Mouse (Mus musculus) embryonic facial prominence, embryonic 10.5 days (tissue): ENCODE measurements around the gene Sds. TPM values are rescaled to one million over a fixed set of nuclear protein-coding genes. Genes with fewer than 3 reads are reported as not detected.
A peak's percentile ranks its signal among the peaks of the same experiment; 100 is the strongest.

ENCODE experiments used
- DNase-seq: peaks from one replicate; pipeline ENCODE4 v3.0.0-alpha.2; 2017; ENCODE audit warnings: low spot score
- H3K27ac ChIP-seq: fragments of 300-500 bp; sonication (generic); replicated peaks from 2 replicates; pipeline ENCODE4 v1.5.1; 2016; ENCODE audit warnings: mild to moderate bottlenecking
- H3K27me3 ChIP-seq: fragments of 300-500 bp; sonication (generic); replicated peaks from 2 replicates; pipeline ENCODE4 v1.6.1; 2016; ENCODE audit warnings: low read depth, mild to moderate bottlenecking; ENCODE audit not compliant: poor library complexity, severe bottlenecking
- H3K36me3 ChIP-seq: fragments of 300-500 bp; sonication (generic); replicated peaks from 2 replicates; pipeline ENCODE4 v1.6.1; 2016; ENCODE audit warnings: mild to moderate bottlenecking, moderate library complexity
- H3K4me1 ChIP-seq: fragments of 300-500 bp; sonication (generic); 2 replicates; pipeline ENCODE4 v1.6.1; 2016
- H3K4me3 ChIP-seq: fragments of 300-500 bp; sonication (generic); 2 replicates; pipeline ENCODE4 v1.5.1; 2016; ENCODE audit warnings: mild to moderate bottlenecking, moderate library complexity
- H3K9me3 ChIP-seq: fragments of 300-500 bp; sonication (generic); 2 replicates; pipeline ENCODE4 v1.6.1; 2016; ENCODE audit warnings: mild to moderate bottlenecking
- WGBS: fragments of 180-500 bp; shearing (Covaris S2); methylation state at CpG from one replicate; pipeline ENCODE4 v1.1.7; 2016; 5-methylcytosine and 5-hydroxymethylcytosine counted together
- polyA plus RNA-seq: library from polyadenylated mRNA; unstranded; fragments of >200 nt; fragmentation: Nextera tagmentation; extraction: Ambion mirVana; gene quantifications from 2 replicates; pipeline ENCODE4 v1.2.1, GENCODE M21; 2016

The Sds gene
- polyA plus RNA-seq, 1 experiment from 2014 or later, result not detected

- Histone ChIP-seq H3K27ac (no peak overlapping the region), H3K4me3 (no peak overlapping the region), H3K27me3 (peaks cover 25% of the 10 kb centered on the region), H3K9me3 (no peaks in the 10 kb centered on the region), H3K4me1 (0 out of 2 replicates have a peak, but pooled peaks cover 7% of the 10 kb centered on the region), H3K36me3 (no peaks in the 10 kb centered on the region)
- no peak for DNase-seq
- WGBS, result 33% methylated on average over 1 of the region's 1 CpGs
Measured at GRCm38 (mm10) chr5:120456253-120456652, 20.1 kb upstream of the Sds start.

GRCm38 (mm10) chr5:120456841-120457554 is 19.3 kb upstream of the Sds start:
- WGBS, result 48% methylated on average over 7 of the region's 7 CpGs
- no peak overlapping the region for H3K27ac ChIP-seq
- H3K27me3 ChIP-seq, result peaks cover 32% of the 10 kb centered on the region
- H3K9me3 ChIP-seq, result no peaks in the 10 kb centered on the region
- H3K36me3 ChIP-seq, result no peaks in the 10 kb centered on the region
- 0 out of 2 replicates have a peak, but pooled peaks cover 7% of the 10 kb centered on the region for H3K4me1 ChIP-seq
- no peak overlapping the region for H3K4me3 ChIP-seq
- DNase-seq, result no peak

GRCm38 (mm10) chr5:120457628-120458027 is 18.7 kb upstream of the Sds start:
- no peaks in the 10 kb centered on the region for H3K36me3 ChIP-seq
- 7% methylated on average over 9 of the region's 9 CpGs for WGBS
- H3K4me3 ChIP-seq, result no peak overlapping the region
- DNase-seq, result peak; percentile 86
- H3K27me3 ChIP-seq, result peaks cover 38% of the 10 kb centered on the region
- 0 out of 2 replicates have a peak, but pooled peaks cover 7% of the 10 kb centered on the region for H3K4me1 ChIP-seq
- H3K9me3 ChIP-seq, result no peaks in the 10 kb centered on the region
- no peak overlapping the region for H3K27ac ChIP-seq

DNA sequence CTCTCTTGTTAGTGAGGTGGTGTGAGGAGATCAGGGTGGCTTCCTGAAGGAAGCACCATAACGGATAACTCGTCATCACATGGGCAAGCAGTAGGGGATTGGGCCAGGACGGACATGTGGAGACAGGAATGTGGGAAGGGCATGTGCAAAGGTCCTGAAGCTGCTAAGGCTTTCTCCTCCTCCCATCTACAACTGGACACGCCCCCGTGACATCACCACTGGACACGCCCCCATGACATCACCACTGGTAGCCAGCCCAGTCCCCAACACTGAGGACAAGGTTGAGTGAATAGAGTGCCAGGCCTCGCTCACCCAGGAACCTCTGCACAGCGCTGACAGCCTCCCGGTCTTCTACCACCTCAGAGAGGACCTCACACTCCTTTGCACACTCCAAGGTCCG is 17.2 kb upstream of the Sds start:
- Histone ChIP-seq H3K9me3 (no peaks in the 10 kb centered on the region), H3K36me3 (no peaks in the 10 kb centered on the region), H3K27me3 (peaks cover 45% of the 10 kb centered on the region), H3K4me3 (no peak overlapping the region), H3K4me1 (0 out of 2 replicates have a peak, but pooled peaks cover 11% of the 10 kb centered on the region), H3K27ac (no peak overlapping the region)
- WGBS, result 75% methylated on average over 10 of the region's 10 CpGs
- DNase-seq, result no peak

DNA sequence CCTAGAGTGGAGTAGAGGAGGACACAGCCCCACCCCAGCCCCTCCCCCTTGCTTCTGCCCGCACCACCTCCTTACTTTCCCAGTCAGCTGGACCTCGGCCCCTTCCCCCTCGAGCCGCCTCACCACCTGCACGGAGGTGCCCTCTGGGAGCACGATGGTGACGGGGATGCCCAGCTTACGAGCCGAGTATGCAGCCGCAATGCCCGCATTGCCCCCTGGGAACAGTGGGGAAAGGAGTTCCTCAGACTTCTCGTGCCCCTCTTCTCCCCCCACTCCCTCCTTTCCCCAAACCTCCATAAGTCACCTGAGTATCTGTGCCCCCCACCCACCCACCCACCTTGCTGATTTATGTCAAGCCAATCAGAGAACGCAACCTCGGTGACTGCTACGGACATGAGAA is 14.4 kb upstream of the Sds start:
- H3K27me3 ChIP-seq, result peaks cover 37% of the 10 kb centered on the region
- H3K36me3 ChIP-seq, result no peaks in the 10 kb centered on the region
- H3K9me3 ChIP-seq, result no peaks in the 10 kb centered on the region
- no peak for DNase-seq
- WGBS, result 80% methylated on average over 15 of the region's 15 CpGs
- H3K4me1 ChIP-seq, result peaks cover 15% of the 10 kb centered on the region
- no peak overlapping the region for H3K27ac ChIP-seq
- no peak overlapping the region for H3K4me3 ChIP-seq

DNA sequence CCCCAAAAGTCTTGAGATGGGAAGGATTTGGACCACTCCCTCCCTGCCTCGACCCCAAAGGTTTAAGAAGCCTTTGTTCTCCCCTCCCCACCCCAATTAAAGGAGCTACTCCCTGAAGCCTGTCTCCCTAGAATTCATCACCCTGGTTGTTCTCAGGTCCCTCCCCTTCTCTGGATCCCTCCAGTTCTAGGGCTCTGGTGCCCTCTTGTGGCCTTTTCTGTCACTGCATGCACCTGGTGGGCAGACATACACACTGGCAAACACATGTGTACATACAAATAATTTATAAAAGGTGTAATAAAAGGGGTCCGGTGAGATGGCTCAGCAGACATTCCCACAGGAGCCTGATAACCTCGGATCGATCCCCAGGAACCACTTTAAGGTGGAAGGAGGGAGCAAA is 12.0 kb upstream of the Sds start:
- H3K4me3 ChIP-seq, result no peak overlapping the region
- no peaks in the 10 kb centered on the region for H3K9me3 ChIP-seq
- no peak overlapping the region for H3K27ac ChIP-seq
- H3K36me3 ChIP-seq, result no peaks in the 10 kb centered on the region
- WGBS, result 75% methylated on average over 4 of the region's 4 CpGs
- H3K27me3 ChIP-seq, result peaks cover 29% of the 10 kb centered on the region
- H3K4me1 ChIP-seq, result peaks cover 11% of the 10 kb centered on the region
- DNase-seq, result peak; percentile 41

DNA sequence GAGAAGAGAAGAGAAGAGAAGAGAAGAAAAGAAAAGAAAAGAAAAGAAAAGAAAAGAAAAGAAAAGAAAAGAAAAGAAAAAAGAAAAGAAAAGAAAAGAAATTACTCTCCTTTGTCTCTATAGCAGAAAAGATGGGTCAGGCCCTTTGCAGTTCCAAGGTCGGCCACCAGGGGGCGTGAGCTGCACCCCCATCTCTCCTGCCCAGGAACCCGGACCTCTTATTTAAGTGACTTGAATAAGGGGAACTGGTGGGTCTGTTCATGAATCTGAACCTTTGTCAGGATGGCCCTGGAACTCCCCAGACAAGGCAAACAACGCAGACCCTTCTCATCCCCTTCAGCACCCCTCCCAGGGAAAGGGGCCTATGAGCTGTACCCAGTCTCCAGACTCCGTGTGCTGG is 11.3 kb upstream of the Sds start:
- Histone ChIP-seq H3K36me3 (no peaks in the 10 kb centered on the region), H3K4me1 (peaks cover 11% of the 10 kb centered on the region), H3K9me3 (no peaks in the 10 kb centered on the region), H3K27me3 (peaks cover 29% of the 10 kb centered on the region), H3K27ac (no peak overlapping the region), H3K4me3 (no peak overlapping the region)
- 42% methylated on average over 5 of the region's 5 CpGs for WGBS
- DNase-seq, result peak; percentile 37

DNA sequence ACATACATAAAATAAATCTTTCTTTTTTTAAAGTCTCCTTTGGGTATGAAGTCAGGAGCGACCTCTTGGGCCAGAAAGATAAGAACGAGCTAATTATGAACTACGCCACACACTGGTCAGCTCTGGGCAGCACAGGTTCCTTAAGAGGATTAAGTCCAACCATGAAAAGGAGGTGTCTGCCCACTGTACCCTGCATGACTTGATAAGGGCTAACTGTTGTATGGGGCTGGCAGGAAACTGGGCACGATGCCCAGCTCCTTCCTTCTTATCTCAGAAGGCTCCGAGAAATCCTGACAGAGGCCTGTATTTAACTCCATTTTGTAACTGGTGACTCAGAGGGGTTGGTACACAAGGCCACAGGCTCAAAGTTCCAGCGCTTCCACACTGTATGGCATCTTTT is 10.5 kb upstream of the Sds start:
- Histone ChIP-seq H3K9me3 (no peaks in the 10 kb centered on the region), H3K36me3 (no peaks in the 10 kb centered on the region)

DNA sequence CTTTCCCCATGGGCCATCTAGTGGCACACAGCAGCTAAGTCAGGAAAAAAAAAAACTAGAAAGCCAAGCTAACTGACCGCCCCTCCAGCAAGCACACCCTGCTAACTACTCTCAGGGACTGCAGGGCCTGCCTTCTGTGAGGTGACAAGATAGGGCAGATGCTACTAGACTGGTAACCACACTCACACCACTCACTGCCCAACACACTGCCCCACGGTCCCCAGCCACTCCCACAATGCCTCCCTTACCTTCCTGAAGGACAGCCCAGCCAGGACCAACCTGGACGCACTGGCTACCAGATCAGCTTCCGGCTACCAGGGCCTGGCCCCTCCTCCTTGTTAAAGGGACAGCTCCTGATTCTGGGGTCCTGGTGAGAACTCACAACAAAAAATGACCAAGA is 9.3 kb upstream of the Sds start:
- Histone ChIP-seq H3K27me3 (peaks cover 13% of the 10 kb centered on the region), H3K4me1 (peaks cover 11% of the 10 kb centered on the region), H3K4me3 (peak overlapping the region; percentile 46), H3K27ac (peak overlapping the region; percentile 19), H3K9me3 (no peaks in the 10 kb centered on the region), H3K36me3 (no peaks in the 10 kb centered on the region)
- 6% methylated on average over 4 of the region's 4 CpGs for WGBS
- DNase-seq, result peak; percentile 38

More for the DNA sequence above, 10.5 kb upstream of the Sds start:
- Histone ChIP-seq H3K4me3 (no peak overlapping the region), H3K27me3 (peaks cover 23% of the 10 kb centered on the region), H3K27ac (no peak overlapping the region), H3K4me1 (peaks cover 11% of the 10 kb centered on the region)
- WGBS, result 94% methylated on average over 6 of the region's 6 CpGs
- DNase-seq, result no peak

DNA sequence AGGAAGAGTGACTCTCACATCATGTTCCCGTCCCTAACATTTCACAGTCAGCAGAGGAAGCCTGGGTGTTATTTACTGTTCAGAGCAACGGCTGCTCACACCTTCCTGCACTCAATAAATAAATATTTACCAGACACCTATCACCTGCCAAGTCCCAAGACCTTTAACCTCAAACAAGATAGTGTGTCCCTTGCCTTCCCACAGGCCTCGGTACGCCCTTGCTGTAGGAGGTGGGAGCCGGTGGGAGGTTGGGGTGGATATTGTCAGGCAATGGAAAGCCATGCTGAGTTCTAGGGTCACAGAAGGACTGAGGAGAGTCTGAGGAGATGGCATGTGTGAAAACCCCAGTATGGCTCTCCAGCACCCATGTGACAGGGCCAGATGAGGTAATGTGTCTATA is 8.0 kb upstream of the Sds start:
- peaks cover 7% of the 10 kb centered on the region for H3K4me1 ChIP-seq
- H3K36me3 ChIP-seq, result no peaks in the 10 kb centered on the region
- 88% methylated on average over 5 of the region's 5 CpGs for WGBS
- DNase-seq, result no peak
- H3K27me3 ChIP-seq, result no peaks in the 10 kb centered on the region; the same call in 1 of the 2 replicates
- H3K4me3 ChIP-seq, result no peak overlapping the region
- no peaks in the 10 kb centered on the region for H3K9me3 ChIP-seq
- no peak overlapping the region for H3K27ac ChIP-seq

DNA sequence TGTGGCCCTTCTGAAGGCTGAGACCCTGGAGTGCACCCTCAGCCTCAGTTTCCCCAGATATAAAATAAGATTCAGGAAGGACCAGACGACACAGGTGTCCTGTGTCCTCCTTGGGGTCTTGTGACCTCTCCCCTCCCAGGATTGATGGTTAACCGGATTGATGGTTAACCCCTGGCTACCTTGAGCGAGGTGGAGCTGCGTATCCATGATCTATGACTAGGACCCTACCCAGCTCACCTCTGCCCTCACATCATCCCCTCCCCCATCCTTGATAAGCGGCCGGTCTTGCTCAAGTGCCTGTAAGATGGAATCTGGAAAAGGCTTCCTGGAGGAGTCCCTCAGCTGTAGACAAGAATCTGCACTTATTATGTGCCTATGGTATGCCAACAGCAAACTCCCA is 7.5 kb upstream of the Sds start:
- Histone ChIP-seq H3K27me3 (no peaks in the 10 kb centered on the region; the same call in 1 of the 2 replicates), H3K4me1 (peaks cover 7% of the 10 kb centered on the region), H3K9me3 (no peaks in the 10 kb centered on the region), H3K4me3 (no peak overlapping the region), H3K36me3 (no peaks in the 10 kb centered on the region), H3K27ac (no peak overlapping the region)
- WGBS, result 90% methylated on average over 6 of the region's 6 CpGs
- no peak for DNase-seq

GRCm38 (mm10) chr5:120471538-120471937 is 4.8 kb upstream of the Sds start:
- Histone ChIP-seq H3K27me3 (peaks cover 4% of the 10 kb centered on the region), H3K4me3 (no peak overlapping the region), H3K4me1 (peaks cover 15% of the 10 kb centered on the region), H3K27ac (no peak overlapping the region), H3K9me3 (no peaks in the 10 kb centered on the region), H3K36me3 (no peaks in the 10 kb centered on the region)
- DNase-seq, result no peak
- 54% methylated on average over 4 of the region's 4 CpGs for WGBS

DNA sequence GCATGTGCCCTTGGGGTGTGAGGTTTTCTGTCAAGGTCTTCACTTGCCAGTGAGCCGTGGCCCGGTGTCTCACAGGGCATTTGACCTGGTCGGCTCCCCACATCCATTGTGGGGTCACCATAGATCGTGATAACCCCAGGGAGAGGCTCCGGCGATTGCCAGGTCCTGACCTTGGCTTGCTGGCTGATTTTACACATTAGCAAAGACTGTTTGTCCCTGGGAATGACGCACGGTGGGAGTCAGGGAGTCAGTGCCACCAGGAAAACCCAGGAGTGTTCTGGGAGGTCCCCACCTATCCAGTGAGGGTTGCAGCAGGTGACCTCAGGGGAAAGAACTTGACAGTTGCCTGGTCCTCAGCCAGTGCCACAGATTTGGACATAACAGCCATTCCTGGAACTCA is 3.6 kb upstream of the Sds start, which contains the start of gene Sdsl:
TSS of gene Sdsl (minus strand) at position 41 of the 400 bp plus-strand sequence.
- 77% methylated on average over 8 of the region's 8 CpGs for WGBS
- Histone ChIP-seq H3K27me3 (peaks cover 16% of the 10 kb centered on the region), H3K9me3 (no peaks in the 10 kb centered on the region), H3K4me1 (peaks cover 8% of the 10 kb centered on the region), H3K4me3 (no peak within 1 kb of the TSS), H3K27ac (no peak within 1 kb of the TSS), H3K36me3 (no peaks in the 10 kb centered on the region)
- no peak for DNase-seq
